24 mouse cellular contexts compared by ENCODE assay signal in genomic region chr5:110888596-110888995, GRCm38 (mm10). TPM values are rescaled to one million over a fixed set of nuclear protein-coding genes. Genes with fewer than 3 reads are reported as not detected.
DNase-seq lines count a peak whose midpoint lies in the region; ATAC-seq lines count a peak whose summit lies in the region.
"Had no signal": no experiment of that assay in that cellular context is flagged by ENCODE, and none has a peak within 500 bp of the region (broad histone marks: within the 10 kb centered on the region; RNA-seq: fewer than 3 reads in every experiment).

No protein-coding gene starts in this region.

- ATAC-seq in midbrain, embryonic 11.5 days (ENCODE audit: low FRiP score), result no peak
- no peak for ATAC-seq in midbrain, embryonic 14.5 days (ENCODE audit: low FRiP score, low TSS enrichment)
- ATAC-seq: activated CD4-positive, CD25-positive, alpha-beta regulatory T cell, adult 4 months; CD4-positive, CD25-positive, alpha-beta regulatory T cell, adult 4 months; forebrain, embryonic 13.5 days; forebrain, embryonic 15.5 days; Patski had no signal

- H3K27ac ChIP-seq in midbrain, embryonic 11.5 days (ENCODE audit: low read depth, low read length), result no peak overlapping the region
- no peak overlapping the region for H3K27ac ChIP-seq in midbrain, embryonic 14.5 days (replicated peaks; ENCODE audit: low read depth, low read length)
- H3K27ac ChIP-seq: embryonic facial prominence, embryonic 10.5 days; embryonic facial prominence, embryonic 12.5 days; forebrain, embryonic 13.5 days; forebrain, embryonic 15.5 days had no signal

- no peaks in the 10 kb centered on the region for H3K4me1 ChIP-seq in midbrain, embryonic 11.5 days (ENCODE audit: control insufficient read depth, insufficient read depth, low read length)
- no peaks in the 10 kb centered on the region for H3K4me1 ChIP-seq in midbrain, embryonic 14.5 days (ENCODE audit: control insufficient read depth, insufficient read depth, low read length)
- H3K4me1 ChIP-seq: embryonic facial prominence, embryonic 12.5 days; forebrain, embryonic 13.5 days; forebrain, embryonic 15.5 days had no signal

- no peak overlapping the region for H3K9ac ChIP-seq in midbrain, embryonic 11.5 days (ENCODE audit: low read length)
- no peak overlapping the region for H3K9ac ChIP-seq in midbrain, embryonic 14.5 days (replicated peaks; ENCODE audit: low read length)
- H3K9ac ChIP-seq: embryonic facial prominence, embryonic 12.5 days; forebrain, embryonic 13.5 days; forebrain, embryonic 15.5 days had no signal

- peaks cover 5% of the 10 kb centered on the region for H3K36me3 ChIP-seq in midbrain, embryonic 11.5 days (ENCODE audit: control insufficient read depth, insufficient read depth, low read length)
- peaks cover 18% of the 10 kb centered on the region for H3K36me3 ChIP-seq in midbrain, embryonic 14.5 days (ENCODE audit: control insufficient read depth, insufficient read depth, low read length)
- H3K36me3 ChIP-seq: G1E had no signal

- H3K4me2 ChIP-seq in midbrain, embryonic 11.5 days, result no peak overlapping the region
- H3K4me2 ChIP-seq in midbrain, embryonic 14.5 days (ENCODE audit: low read length), result no peak overlapping the region
- H3K4me2 ChIP-seq: embryonic facial prominence, embryonic 12.5 days; forebrain, embryonic 13.5 days; forebrain, embryonic 15.5 days had no signal

- H3K4me3 ChIP-seq in midbrain, embryonic 11.5 days (ENCODE audit: low read depth, low read length), result no peak overlapping the region
- no peak overlapping the region for H3K4me3 ChIP-seq in midbrain, embryonic 14.5 days (replicated peaks; ENCODE audit: low read depth, low read length)
- H3K4me3 ChIP-seq: embryonic facial prominence, embryonic 10.5 days; embryonic facial prominence, embryonic 12.5 days; forebrain, embryonic 13.5 days; forebrain, embryonic 15.5 days had no signal

- DNase-seq in heart, adult 11 months, result peak; percentile 52
- no peak for DNase-seq in heart, postnatal 25 days (ENCODE audit: low spot score)
- peak; percentile 77 for DNase-seq in midbrain, embryonic 11.5 days (ENCODE audit: low spot score, missing footprints)
- DNase-seq in midbrain, embryonic 14.5 days, result no peak
- DNase-seq in retina, embryonic 14.5 days (ENCODE audit: low spot score), result peak; percentile 35
- no peak for DNase-seq in urinary bladder, postnatal 4 days (ENCODE audit: low spot score in 2 of 2)
- DNase-seq: adrenal gland, adult 8-10 months; adrenal gland, postnatal 14 days; adrenal gland, postnatal 36 days; B cell, adult 2 months; cerebellum, adult 11-12 months; cerebellum, adult 2 months; cerebellum, adult 9-10 months; cerebellum, postnatal 10 days; cerebellum, postnatal 25 days had no signal

- 82% methylated on average over 4 of the region's 4 CpGs for WGBS in midbrain, embryonic 11.5 days
- WGBS in midbrain, embryonic 14.5 days, result 59% methylated on average over 4 of the region's 4 CpGs

- no peaks in the 10 kb centered on the region for H3K27me3 ChIP-seq in midbrain, embryonic 11.5 days (ENCODE audit: control insufficient read depth, insufficient read depth, low read length)
- no peaks in the 10 kb centered on the region for H3K27me3 ChIP-seq in midbrain, embryonic 14.5 days (ENCODE audit: control insufficient read depth, insufficient read depth, low read length)
- H3K27me3 ChIP-seq: CH12.LX; embryonic facial prominence, embryonic 12.5 days; forebrain, embryonic 13.5 days; forebrain, embryonic 15.5 days; Patski had no signal

- no peaks in the 10 kb centered on the region for H3K9me3 ChIP-seq in midbrain, embryonic 11.5 days (ENCODE audit: control insufficient read depth, low read length)
- H3K9me3 ChIP-seq in midbrain, embryonic 14.5 days (ENCODE audit: control insufficient read depth, low read length), result no peaks in the 10 kb centered on the region
- H3K9me3 ChIP-seq: embryonic facial prominence, embryonic 10.5 days; embryonic facial prominence, embryonic 12.5 days; forebrain, embryonic 13.5 days; forebrain, embryonic 15.5 days; G1E had no signal

- intact Hi-C loops in heart, postnatal 25 days (cut with DNase I), result no loop called here

RNA-seq across cellular contexts. Expression of gene Ttc28, which starts 9.0 kb away (rescaled TPM):
- 10 to 100 TPM; 13.3 to 16.9 TPM for total RNA-seq in heart, postnatal 25 days (2021)
- polyA plus RNA-seq in midbrain, embryonic 11.5 days (2014; fragmentation: Nextera tagmentation; extraction: Ambion mirVana), result 12.7 and 13.5 TPM in 2 replicates
- 29.9 and 30.9 TPM in 2 replicates for polyA plus RNA-seq in midbrain, embryonic 14.5 days (2014; fragmentation: Nextera tagmentation; extraction: Ambion mirVana)

RNA-seq across cellular contexts. Expression of gene Chek2, which starts 48.8 kb away (rescaled TPM):
- 1 to 10 TPM; 3.3 to 4.5 TPM for total RNA-seq in heart, postnatal 25 days (2021)
- 26.8 and 28.5 TPM in 2 replicates for polyA plus RNA-seq in midbrain, embryonic 11.5 days (2014; fragmentation: Nextera tagmentation; extraction: Ambion mirVana)
- polyA plus RNA-seq in midbrain, embryonic 14.5 days (2014; fragmentation: Nextera tagmentation; extraction: Ambion mirVana), result 2.5 and 5.9 TPM in 2 replicates

RNA-seq across cellular contexts. Expression of gene Hscb, which starts 49.0 kb away (rescaled TPM):
- total RNA-seq in heart, postnatal 25 days (2021), result 10 to 100 TPM; 18.8 to 21.1 TPM
- 21.0 and 25.0 TPM in 2 replicates for polyA plus RNA-seq in midbrain, embryonic 11.5 days (2014; fragmentation: Nextera tagmentation; extraction: Ambion mirVana)
- 8.1 and 8.9 TPM in 2 replicates for polyA plus RNA-seq in midbrain, embryonic 14.5 days (2014; fragmentation: Nextera tagmentation; extraction: Ambion mirVana)

Comparison
In these comparisons a context has a peak if more than half of its experiments do, and no peak if none do; other contexts are left out.
1. DNase-seq: peak in heart, adult 11 months (single experiment), midbrain, embryonic 11.5 days (single experiment) and retina, embryonic 14.5 days (single experiment); none in heart, postnatal 25 days (single experiment), midbrain, embryonic 14.5 days (single experiment) and urinary bladder, postnatal 4 days (0 of 2).